Mouse (Mus musculus) thymus, adult 2 months (tissue): ENCODE results near the gene Epha1.

ENCODE experiments used
- CTCF ChIP-seq: fragments of 200-500 bp; IDR thresholded peaks from 2 replicates; pipeline ENCODE4 v1.5.1; 2012; ENCODE audit warnings: mild to moderate bottlenecking, control low read depth, low read length, moderate library complexity, borderline replicate concordance; ENCODE audit not compliant: control insufficient read depth, poor library complexity, insufficient read depth; ENCODE audit errors: extremely low read depth
- POLR2A ChIP-seq: fragments of 200-500 bp; IDR thresholded peaks from 2 replicates; pipeline ENCODE4 v1.6.1; 2012; ENCODE audit warnings: mild to moderate bottlenecking, low read length, control low read depth, moderate library complexity; ENCODE audit not compliant: control insufficient read depth, poor library complexity, insufficient read depth; ENCODE audit errors: extremely low read depth

- no peak for TF ChIP-seq CTCF
- TF ChIP-seq POLR2A, result no peak
Measured at GRCm38 (mm10) chr6:42362074-42362473, 11.0 kb downstream of the Epha1 start.
